Mouse (Mus musculus) thymus, adult 2 months (tissue): ENCODE results near the gene Lhpp. TPM values are rescaled to one million over a fixed set of nuclear protein-coding genes. Genes with fewer than 3 reads are reported as not detected.
A peak's percentile ranks its signal among the peaks of the same experiment; 100 is the strongest.

Source experiments
- DNase-seq: peaks from one replicate; pipeline ENCODE4 v3.0.0; 2021
- H3K27ac ChIP-seq: fragments of 200-500 bp; 2 replicates; pipeline ENCODE4 v1.5.1; 2012; ENCODE audit warnings: low read length, control low read depth; ENCODE audit not compliant: control insufficient read depth, insufficient read depth
- H3K27me3 ChIP-seq: fragments of 200-500 bp; 2 replicates; pipeline ENCODE4 v1.6.1; 2012; ENCODE audit warnings: mild to moderate bottlenecking, low read length, moderate library complexity, mixed read lengths; ENCODE audit not compliant: control insufficient read depth, insufficient read depth
- H3K36me3 ChIP-seq: fragments of 200-500 bp; 2 replicates; pipeline ENCODE4 v1.6.1; 2012; ENCODE audit warnings: mild to moderate bottlenecking, low read length, moderate library complexity; ENCODE audit not compliant: control insufficient read depth, insufficient read depth
- H3K4me1 ChIP-seq: fragments of 200-500 bp; replicated peaks from 2 replicates; pipeline ENCODE4 v1.6.1; 2012; ENCODE audit warnings: low read length; ENCODE audit not compliant: control insufficient read depth, insufficient read depth
- H3K4me3 ChIP-seq: fragments of 200-500 bp; 2 replicates; pipeline ENCODE4 v1.5.1; 2012; ENCODE audit warnings: mild to moderate bottlenecking, low read length, control low read depth, moderate library complexity; ENCODE audit not compliant: control insufficient read depth, insufficient read depth
- CTCF ChIP-seq: fragments of 200-500 bp; IDR thresholded peaks from 2 replicates; pipeline ENCODE4 v1.5.1; 2012; ENCODE audit warnings: mild to moderate bottlenecking, control low read depth, low read length, moderate library complexity, borderline replicate concordance; ENCODE audit not compliant: control insufficient read depth, poor library complexity, insufficient read depth; ENCODE audit errors: extremely low read depth
- POLR2A ChIP-seq: fragments of 200-500 bp; IDR thresholded peaks from 2 replicates; pipeline ENCODE4 v1.6.1; 2012; ENCODE audit warnings: mild to moderate bottlenecking, low read length, control low read depth, moderate library complexity; ENCODE audit not compliant: control insufficient read depth, poor library complexity, insufficient read depth; ENCODE audit errors: extremely low read depth
- WGBS: fragments of 180-500 bp; shearing (Covaris S2); methylation state at CpG from one replicate; pipeline ENCODE4 v1.1.7; 2018; 5-methylcytosine and 5-hydroxymethylcytosine counted together
- polyA plus RNA-seq: library from polyadenylated mRNA; depleted of rRNA; stranded (reverse); fragments of >200 nt; gene quantifications from 2 replicates; pipeline ENCODE4 v1.2.3, GENCODE M21; 2012

Lhpp gene
- polyA plus RNA-seq, 1 experiment: 12.0 TPM

DNA sequence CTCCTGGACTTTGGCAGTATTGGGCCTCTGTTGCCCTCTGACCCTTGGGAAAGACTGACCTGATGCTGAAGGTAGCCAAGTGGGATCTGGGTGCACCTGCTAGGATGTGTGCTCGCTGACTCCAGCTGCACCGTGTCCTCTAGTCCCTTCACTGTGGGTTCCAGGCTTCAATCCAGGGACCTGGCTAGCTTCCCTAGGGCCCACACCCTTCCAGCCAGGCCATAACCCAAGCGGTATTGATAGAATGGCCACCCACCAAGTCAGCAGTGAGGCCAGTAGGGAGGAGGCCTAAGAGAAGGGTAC lies 60.4 kb downstream of the Lhpp start:
- DNase-seq: no peak
- Histone ChIP-seq H3K4me3 (no peak overlapping the region), H3K36me3 (no peaks in the 10 kb centered on the region), H3K27me3 (no peaks in the 10 kb centered on the region), H3K27ac (no peak overlapping the region), H3K4me1 (peaks cover 7% of the 10 kb centered on the region; the same call in 1 of the 2 replicates)
- 95% methylated on average over 3 of the region's 3 CpGs for WGBS
- TF ChIP-seq CTCF (no peak), POLR2A (no peak)

DNA sequence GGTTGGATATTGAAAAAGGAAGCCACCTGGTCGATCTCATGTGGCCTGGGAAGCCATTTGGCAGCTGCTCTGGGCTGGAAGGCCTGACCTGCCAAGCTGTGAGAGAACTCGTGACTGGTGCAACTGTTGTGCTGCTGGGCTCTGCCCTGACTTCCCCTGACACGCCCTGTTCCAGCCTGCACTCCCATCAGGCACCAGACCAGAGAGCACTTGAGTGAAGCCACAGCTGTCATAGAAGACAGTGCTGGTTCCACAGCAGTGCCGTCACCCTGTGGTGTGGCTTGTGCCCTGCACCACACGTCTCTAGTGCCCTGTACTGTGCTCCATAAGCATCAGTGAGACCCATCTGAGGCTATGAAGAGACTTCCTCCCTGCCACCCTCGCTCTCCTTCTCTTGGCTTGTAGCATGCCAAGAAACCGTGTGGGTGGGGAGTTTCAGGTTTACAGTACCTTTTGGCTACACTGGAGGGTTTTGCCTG lies 62.1 kb downstream of the Lhpp start:
- peak; percentile 14 for DNase-seq
- Histone ChIP-seq H3K27ac (no peak overlapping the region), H3K36me3 (no peaks in the 10 kb centered on the region), H3K4me3 (no peak overlapping the region), H3K4me1 (peaks cover 7% of the 10 kb centered on the region; the same call in 1 of the 2 replicates), H3K27me3 (no peaks in the 10 kb centered on the region)
- TF ChIP-seq POLR2A (no peak), CTCF (no peak)
- WGBS: 14% methylated on average over 7 of the region's 7 CpGs

DNA sequence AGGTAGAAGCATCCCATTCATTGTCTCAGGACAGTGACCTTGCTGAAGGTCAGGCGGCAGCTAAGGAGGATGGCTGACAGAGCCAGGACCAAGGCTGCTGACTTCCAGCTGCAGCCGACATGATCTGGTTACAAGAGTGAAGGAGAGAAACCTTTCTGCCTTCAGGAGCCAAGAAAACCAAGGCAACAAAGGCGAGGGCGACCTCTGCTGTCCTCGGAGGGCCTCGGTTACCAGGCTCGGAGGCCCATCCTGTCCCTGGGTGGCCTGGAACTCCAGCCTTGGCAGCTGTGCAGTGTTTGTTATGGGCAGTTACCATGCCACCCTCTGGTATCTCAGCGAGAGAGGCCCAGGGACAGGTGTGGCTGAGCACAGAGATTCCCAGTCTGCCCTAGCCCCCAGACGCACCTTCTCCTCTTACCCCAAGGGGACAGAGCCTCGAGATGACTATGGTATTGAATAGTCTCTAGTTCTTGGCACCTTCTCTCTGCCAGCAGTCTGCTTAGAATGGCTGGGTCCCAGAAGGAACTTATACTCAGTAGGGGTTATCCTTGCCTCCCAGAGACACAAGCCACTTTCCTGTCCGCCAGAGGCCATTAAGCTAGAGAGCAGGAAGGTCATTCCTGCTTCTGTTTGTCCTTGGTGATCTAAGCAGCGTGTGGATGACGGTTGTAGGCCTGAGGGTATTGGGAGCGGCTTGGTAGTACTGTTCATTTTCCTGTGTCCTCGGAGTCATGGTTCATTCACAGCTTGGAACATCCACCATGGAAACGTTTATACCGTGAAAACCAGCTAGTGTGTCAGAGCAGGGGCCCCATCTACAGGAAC lies 63.7 kb downstream of the Lhpp start:
- WGBS: 91% methylated on average over 17 of the region's 17 CpGs
- TF ChIP-seq CTCF (no peak), POLR2A (no peak)
- H3K27me3 ChIP-seq: no peaks in the 10 kb centered on the region
- peaks cover 7% of the 10 kb centered on the region; the same call in 1 of the 2 replicates for H3K4me1 ChIP-seq
- H3K27ac ChIP-seq: no peak overlapping the region
- H3K4me3 ChIP-seq: no peak overlapping the region
- H3K36me3 ChIP-seq: no peaks in the 10 kb centered on the region
- DNase-seq: no peak

DNA sequence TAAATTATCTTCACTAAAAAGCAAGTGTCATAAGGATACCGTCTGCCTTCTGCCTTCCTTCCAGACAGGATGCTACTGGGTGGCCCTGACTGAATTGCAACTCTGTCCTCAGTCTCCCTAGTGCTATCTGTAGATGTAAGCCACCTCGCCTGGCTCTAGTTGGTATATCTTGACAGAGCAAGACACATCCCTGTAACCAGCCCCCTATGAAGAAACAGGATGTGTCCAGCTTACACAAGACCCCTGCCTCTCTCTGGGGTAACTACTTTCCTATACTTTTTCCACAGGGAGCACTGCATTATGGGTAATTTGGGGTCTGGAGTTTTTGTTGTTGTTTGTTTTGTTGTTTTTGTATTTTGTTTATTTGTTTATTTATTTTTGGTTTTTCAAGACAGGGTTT lies 65.5 kb downstream of the Lhpp start:
- WGBS: 92% methylated on average over 2 of the region's 2 CpGs

DNA sequence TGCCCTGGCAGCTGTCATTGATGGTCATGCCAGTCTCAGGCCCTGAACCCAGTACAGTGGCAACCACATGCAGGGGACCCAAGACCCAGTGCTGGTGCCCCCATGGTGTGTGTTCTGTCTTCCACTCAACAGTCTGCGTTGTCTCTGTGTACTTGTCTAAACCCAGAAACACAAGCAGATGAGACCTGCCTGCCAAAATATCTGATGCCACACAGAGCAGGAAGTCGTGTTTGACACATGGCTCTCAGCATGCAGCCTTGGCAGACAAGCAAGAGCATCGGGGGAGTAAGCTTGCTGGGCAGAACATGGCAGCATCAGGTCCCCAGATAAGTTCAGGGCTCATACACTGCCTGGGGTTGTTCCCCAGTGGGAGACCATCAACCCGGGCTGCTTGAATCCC lies 68.7 kb downstream of the Lhpp start:
- DNase-seq: no peak
- H3K4me3 ChIP-seq: no peak overlapping the region
- no peaks in the 10 kb centered on the region for H3K27me3 ChIP-seq
- H3K36me3 ChIP-seq: no peaks in the 10 kb centered on the region
- TF ChIP-seq POLR2A (no peak), CTCF (no peak)
- H3K27ac ChIP-seq: no peak overlapping the region
- H3K4me1 ChIP-seq: no peaks in the 10 kb centered on the region
- 56% methylated on average over 4 of the region's 4 CpGs for WGBS

More for the DNA sequence above, 65.5 kb downstream of the Lhpp start:
- no peaks in the 10 kb centered on the region for H3K27me3 ChIP-seq
- no peak overlapping the region for H3K4me3 ChIP-seq
- TF ChIP-seq CTCF (no peak), POLR2A (no peak)
- no peak overlapping the region for H3K27ac ChIP-seq
- H3K4me1 ChIP-seq: peaks cover 7% of the 10 kb centered on the region; the same call in 1 of the 2 replicates
- DNase-seq: no peak
- H3K36me3 ChIP-seq: no peaks in the 10 kb centered on the region

- H3K27me3 ChIP-seq: no peaks in the 10 kb centered on the region
- H3K4me1 ChIP-seq: no peaks in the 10 kb centered on the region
- no peaks in the 10 kb centered on the region for H3K36me3 ChIP-seq
- H3K27ac ChIP-seq: no peak overlapping the region
- H3K4me3 ChIP-seq: no peak overlapping the region
- TF ChIP-seq POLR2A (no peak), CTCF (no peak)
- WGBS: 87% methylated on average over 6 of the region's 6 CpGs
- no peak for DNase-seq
Measured at GRCm38 (mm10) chr7:132679549-132679948, 69.1 kb downstream of the Lhpp start.

DNA sequence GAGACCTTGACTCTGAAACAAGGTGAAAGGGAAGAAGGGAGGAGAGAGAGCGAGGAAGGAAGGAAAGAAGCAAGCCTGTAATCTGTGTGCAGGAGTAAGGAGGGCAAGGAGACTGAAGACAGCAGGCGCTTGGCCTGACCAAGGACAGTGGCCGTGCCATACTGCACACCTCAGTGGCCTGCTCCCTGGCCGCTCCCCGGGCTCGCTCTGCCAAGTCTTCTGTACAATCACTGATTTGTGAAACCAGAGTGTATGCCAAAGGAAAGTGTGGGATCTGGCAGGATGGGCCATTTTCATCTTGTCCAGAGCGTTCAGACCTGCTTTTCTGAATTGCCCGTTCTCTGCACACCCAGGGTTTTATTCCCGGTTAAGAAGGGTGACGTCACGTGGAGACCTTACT lies 70.9 kb downstream of the Lhpp start:
- TF ChIP-seq POLR2A (no peak), CTCF (no peak)
- WGBS: 97% methylated on average over 11 of the region's 11 CpGs
- DNase-seq: no peak
- H3K27me3 ChIP-seq: no peaks in the 10 kb centered on the region
- no peaks in the 10 kb centered on the region for H3K36me3 ChIP-seq
- no peak overlapping the region for H3K4me3 ChIP-seq
- no peak overlapping the region for H3K27ac ChIP-seq
- no peaks in the 10 kb centered on the region for H3K4me1 ChIP-seq

DNA sequence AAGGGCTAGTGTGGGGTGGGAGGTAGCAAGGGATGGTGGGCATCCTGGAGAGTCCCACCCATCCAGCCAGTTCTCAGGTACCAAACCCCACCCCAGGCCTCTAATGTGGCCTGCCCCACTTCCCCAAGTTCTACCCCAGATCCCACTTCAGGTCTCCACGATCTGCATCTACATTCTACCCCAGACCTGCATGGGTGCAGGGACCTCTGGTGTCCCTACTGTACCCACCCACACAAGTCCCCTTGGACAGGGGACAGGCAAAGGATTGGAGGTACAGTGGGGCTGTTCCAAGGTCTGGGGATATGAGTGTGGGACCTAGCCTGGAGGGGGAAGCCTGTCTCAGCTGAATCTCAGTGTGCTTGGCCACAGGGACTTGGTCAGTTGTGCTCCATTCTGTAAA lies 71.4 kb downstream of the Lhpp start:
- H3K36me3 ChIP-seq: no peaks in the 10 kb centered on the region
- H3K27ac ChIP-seq: no peak overlapping the region
- no peak overlapping the region for H3K4me3 ChIP-seq
- TF ChIP-seq POLR2A (no peak), CTCF (no peak)
- H3K4me1 ChIP-seq: peaks cover 4% of the 10 kb centered on the region
- no peaks in the 10 kb centered on the region for H3K27me3 ChIP-seq
- 48% methylated on average over 1 of the region's 1 CpGs for WGBS
- DNase-seq: no peak
